Mouse (Mus musculus): ENCODE results near the gene Gm10715.
"Not testable (repeated sequence)": the region's sequence is repeated elsewhere in the genome, so short reads cannot be mapped to it uniquely, and the experiment has no call there.

Gm10715 gene

DNA sequence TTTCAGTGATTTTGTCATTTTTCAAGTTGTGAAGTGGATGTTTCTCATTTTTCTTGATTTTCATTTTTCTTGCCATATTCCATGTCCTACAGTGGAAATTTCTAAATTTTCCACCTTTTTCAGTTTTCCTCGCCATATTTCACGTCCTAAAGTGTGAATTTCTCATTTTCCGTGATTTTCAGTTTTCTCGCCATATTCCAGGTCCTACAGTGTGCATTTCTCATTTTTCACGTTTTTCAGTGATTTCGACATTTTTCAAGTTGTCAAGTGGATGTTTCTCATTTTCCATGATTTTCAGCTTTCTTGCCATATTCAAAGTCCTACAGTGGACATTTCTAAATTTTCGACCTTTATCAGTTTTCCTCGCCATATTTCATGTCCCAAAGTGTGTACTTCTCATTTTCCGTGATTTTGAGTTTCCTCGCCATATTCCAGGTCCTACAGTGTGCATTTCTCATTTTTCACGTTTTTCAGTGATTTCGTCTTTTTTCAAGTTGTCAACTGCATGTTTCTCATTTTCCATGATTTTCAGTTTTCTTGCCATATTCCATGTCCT, 11.7 kb upstream of the Gm10715 start, which contains the start of gene Gm10717:
Gene Gm10717 (plus strand): TSS at position 506 of the 556 bp plus-strand sequence.
- DNase-seq (ENCODE audit: low spot score in 2 of 2) = not testable (repeated sequence)

DNA sequence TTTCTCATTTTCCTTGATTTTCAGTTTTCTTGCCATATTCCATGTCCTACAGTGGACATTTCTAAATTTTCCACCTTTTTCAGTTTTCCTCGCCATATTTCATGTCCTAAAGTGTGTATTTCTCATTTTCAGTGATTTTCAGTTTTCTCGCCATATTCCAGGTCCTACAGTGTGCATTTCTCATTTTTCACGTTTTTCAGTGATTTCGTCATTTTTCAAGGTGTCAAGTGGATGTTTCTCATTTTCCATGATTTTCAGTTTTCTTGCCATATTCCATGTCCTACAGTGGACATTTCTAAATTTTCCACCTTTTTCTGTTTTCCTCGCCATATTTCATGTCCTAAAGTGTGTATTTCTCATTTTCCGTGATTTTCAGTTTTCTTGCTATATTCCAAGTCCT, 11.0 kb upstream of the Gm10715 start:
- DNase-seq (ENCODE audit: low spot score in 2 of 2) = peak; percentile 90 to 94

DNA sequence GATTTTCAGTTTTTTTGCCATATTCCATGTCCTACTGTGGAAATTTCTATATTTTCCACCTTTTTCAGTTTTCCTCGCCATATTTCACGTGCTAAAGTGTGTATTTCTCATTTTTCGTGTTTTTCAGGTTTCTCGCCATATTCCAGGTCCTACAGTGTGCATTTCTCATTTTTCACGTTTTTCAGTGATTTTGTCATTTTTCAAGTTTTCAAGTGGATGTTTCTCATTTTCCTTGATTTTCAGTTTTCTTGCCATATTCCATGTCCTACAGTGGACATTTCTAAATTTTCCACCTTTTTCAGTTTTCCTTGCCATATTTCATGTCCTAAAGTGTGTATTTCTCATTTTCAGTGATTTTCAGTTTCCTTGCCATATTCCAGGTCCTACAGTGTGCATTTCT, 10.5 kb upstream of the Gm10715 start:
- peak; percentile 20 to 38 for DNase-seq (ENCODE audit: low spot score in 2 of 2)

DNA sequence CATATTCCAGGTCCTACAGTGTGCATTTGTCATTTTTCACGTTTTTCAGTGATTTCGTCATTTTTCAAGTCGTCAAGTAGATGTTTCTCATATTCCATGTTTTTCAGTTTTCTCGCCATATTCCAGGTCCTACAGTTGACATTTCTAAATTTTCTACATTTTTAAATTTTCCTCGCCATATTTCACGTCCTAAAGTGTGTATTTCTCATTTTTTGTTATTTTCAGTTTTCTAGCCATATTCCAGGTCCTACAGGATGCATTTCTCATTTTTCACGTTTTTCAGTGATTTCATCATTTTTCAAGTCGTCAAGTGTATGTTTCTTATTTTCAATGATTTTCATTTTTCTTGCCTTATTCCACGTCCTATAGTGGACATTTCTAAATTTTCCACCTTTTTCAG, 9.9 kb upstream of the Gm10715 start:
- peak; percentile 23 to 26 for DNase-seq (ENCODE audit: low spot score in 2 of 2)

DNA sequence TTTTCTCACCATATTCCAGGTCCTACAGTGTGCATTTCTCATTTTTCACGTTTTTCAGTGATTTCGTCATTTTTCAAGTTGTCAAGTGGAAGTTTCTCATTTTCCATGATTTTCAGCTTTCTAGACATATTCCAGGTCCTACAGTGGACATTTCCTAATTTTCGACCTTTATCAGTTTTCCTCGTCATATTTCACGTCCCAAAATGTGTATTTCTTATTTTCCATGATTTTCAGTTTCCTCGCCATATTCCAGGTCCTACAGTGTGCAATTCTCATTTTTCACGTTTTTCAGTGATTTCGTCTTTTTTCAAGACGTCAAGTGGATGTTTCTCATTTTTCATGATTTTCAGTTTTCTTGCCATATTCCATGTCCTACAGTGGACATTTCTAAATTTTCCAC, 9.5 kb upstream of the Gm10715 start:
- not testable (repeated sequence) for DNase-seq (ENCODE audit: low spot score in 2 of 2)

DNA sequence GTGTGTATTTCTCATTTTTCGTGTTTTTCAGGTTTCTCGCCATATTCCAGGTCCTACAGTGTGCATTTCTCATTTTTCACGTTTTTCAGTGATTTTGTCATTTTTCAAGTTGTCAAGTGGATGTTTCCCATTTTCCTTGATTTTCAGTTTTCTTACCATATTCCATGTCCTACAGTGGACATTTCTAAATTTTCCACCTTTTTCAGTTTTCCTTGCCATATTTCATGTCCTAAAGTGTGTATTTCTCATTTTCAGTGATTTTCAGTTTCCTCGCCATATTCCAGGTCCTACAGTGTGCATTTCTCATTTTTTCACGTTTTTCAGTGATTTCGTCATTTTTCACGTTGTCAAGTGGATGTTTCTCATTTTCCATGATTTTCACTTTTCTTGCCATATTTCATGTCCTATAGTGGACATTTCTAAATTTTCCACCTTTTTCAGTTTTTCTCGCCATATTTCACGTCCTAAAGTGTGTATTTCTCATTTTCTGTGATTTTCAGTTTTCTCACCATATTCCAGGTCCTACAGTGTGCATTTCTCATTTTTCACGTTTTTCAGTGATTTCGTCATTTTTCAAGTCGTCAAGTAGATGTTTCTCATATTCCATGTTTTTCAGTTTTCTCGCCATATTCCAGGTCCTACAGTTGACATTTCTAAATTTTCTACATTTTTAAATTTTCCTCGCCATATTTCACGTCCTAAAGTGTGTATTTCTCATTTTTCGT, 7.2 kb upstream of the Gm10715 start:
- DNase-seq (ENCODE audit: low spot score in 2 of 2) = peak; percentile 61 to 69

DNA sequence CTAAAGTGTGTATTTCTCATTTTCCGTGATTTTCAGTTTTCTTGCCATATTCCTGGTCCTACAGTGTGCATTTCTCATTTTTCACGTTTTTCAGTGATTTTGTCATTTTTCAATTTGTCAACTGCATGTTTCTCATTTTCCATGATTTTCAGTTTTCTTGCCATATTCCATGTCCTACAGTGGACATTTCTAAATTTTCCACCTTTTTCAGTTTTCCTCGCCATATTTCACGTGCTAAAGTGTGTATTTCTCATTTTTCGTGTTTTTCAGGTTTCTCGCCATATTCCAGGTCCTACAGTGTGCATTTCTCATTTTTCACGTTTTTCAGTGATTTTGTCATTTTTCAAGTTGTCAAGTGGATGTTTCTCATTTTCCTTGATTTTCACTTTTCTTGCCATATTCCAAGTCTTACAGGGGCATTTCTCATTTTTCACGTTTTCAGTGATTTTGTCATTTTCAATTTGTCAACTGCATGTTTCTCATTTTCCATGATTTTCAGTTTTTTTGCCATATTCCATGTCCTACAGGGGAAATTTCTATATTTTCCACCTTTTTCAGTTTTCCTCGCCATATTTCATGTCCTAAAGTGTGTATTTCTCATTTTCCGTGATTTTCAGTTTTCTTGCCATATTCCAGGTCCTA, 5.9 kb upstream of the Gm10715 start:
- not testable (repeated sequence) for DNase-seq (ENCODE audit: low spot score in 2 of 2)

DNA sequence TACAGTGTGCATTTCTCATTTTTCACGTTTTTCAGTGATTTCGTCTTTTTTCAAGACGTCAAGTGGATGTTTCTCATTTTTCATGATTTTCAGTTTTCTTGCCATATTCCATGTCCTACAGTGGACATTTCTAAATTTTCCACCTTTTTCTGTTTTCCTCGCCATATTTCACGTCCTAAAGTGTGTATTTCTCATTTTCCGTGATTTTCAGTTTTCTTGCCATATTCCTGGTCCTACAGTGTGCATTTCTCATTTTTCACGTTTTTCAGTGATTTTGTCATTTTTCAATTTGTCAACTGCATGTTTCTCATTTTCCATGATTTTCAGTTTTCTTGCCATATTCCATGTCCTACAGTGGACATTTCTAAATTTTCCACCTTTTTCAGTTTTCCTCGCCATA, 2.4 kb upstream of the Gm10715 start, which contains the start of gene Gm17535:
Gene Gm17535 (plus strand): TSS at position 301 of the 400 bp plus-strand sequence.
- not testable (repeated sequence) for DNase-seq (ENCODE audit: low spot score in 2 of 2)

DNA sequence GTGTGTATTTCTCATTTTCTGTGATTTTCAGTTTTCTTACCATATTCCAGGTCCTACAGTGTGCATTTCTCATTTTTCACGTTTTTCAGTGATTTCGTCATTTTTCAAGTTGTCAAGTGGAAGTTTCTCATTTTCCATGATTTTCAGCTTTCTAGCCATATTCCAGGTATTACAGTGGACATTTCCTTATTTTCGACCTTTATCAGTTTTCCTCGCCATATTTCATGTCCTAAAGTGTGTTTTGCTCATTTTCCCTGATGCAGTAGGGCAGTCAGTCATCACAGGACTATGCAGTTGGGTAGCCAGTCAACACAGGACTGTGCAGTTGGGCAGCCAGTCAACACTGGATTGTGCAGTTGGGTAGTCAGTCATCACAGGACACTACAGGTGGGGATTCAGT, 1.5 kb downstream of the Gm10715 start:
- DNase-seq (ENCODE audit: low spot score in 2 of 2) = not testable (repeated sequence)
